Mouse (Mus musculus) kidney, adult 2 months (tissue): Measurements from ENCODE around the gene Lrrc42.

Experiments
- CTCF ChIP-seq: fragments of 200-500 bp; conservative IDR thresholded peaks from 2 replicates; pipeline ENCODE4 v1.5.1; 2011; ENCODE audit warnings: low read depth, mild to moderate bottlenecking, control low read depth, low read length, moderate library complexity, mixed read lengths; ENCODE audit not compliant: insufficient read depth, insufficient read length
- POLR2A ChIP-seq: fragments of 200-500 bp; IDR thresholded peaks from one replicate; pipeline ENCODE4 v1.6.1; 2011; ENCODE audit warnings: low read depth, low read length, control low read depth

- TF ChIP-seq POLR2A = no peak
- no peak for TF ChIP-seq CTCF
These were observed 3.9 kb downstream of the Lrrc42 start for GRCm38 (mm10) chr4:107249471-107249870.
